Mouse (Mus musculus) brain, embryonic 14.5 days (tissue): Measurements from ENCODE around the gene Grhpr. TPM values are rescaled to one million over a fixed set of nuclear protein-coding genes. Genes with fewer than 3 reads are reported as not detected.
"Not testable (repeated sequence)": the region's sequence is repeated elsewhere in the genome, so short reads cannot be mapped to it uniquely, and the experiment has no call there.

Source experiments
- DNase-seq: peaks from one replicate; pipeline ENCODE4 v3.0.0-alpha.2; 2011; ENCODE audit warnings: low read depth
- CTCF ChIP-seq: fragments of 200-500 bp; IDR thresholded peaks from 2 replicates; pipeline ENCODE4 v1.5.1; 2012; ENCODE audit warnings: inconsistent platforms, mild to moderate bottlenecking, moderate library complexity, borderline replicate concordance; ENCODE audit not compliant: insufficient read depth, insufficient read length; ENCODE audit errors: extremely low read depth
- POLR2A ChIP-seq: fragments of 200-500 bp; IDR thresholded peaks from 2 replicates; pipeline ENCODE4 v1.6.1; 2012; ENCODE audit warnings: mild to moderate bottlenecking, inconsistent platforms, borderline replicate concordance; ENCODE audit not compliant: poor library complexity, insufficient read depth, insufficient read length, severe bottlenecking; ENCODE audit errors: extremely low read depth
- polyA plus RNA-seq: library from polyadenylated mRNA; depleted of rRNA; stranded (reverse); fragments of >200 nt; gene quantifications from 2 replicates; pipeline ENCODE4 v1.2.3, GENCODE M21; 2012

Gene Grhpr
- polyA plus RNA-seq, 1 experiment = 18.7 TPM

- TF ChIP-seq CTCF (no peak), POLR2A (no peak)
- DNase-seq = no peak
Measured at GRCm38 (mm10) chr4:44976921-44977710, 4.1 kb upstream of the Grhpr start.

DNA sequence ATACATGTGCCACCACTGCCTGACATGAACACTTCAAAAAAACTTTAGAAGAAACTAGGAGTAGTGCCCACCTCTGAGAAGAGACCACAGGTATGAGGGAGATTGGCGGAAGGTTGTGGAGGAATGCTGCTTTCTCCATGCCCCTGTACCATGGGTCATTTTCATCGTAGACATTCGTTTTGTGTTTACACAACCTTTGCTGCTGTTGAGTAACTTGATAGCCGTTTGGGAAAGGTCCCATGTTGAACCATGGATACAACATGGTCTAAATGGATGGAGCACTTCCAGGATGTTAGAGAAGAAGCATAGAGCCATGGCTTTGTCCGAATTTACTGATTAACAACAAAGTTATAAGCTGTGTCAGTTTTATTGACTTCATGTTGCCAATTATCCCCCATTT is 3.0 kb upstream of the Grhpr start:
- no peak for DNase-seq
- no peak for TF ChIP-seq POLR2A
- no peak for TF ChIP-seq CTCF

GRCm38 (mm10) chr4:44979794-44980338 is 1.3 kb upstream of the Grhpr start:
- TF ChIP-seq CTCF (no peak), POLR2A (no peak)
- no peak for DNase-seq

GRCm38 (mm10) chr4:44981974-44982287 is 736 bp downstream of the Grhpr start:
- no peak for DNase-seq
- TF ChIP-seq POLR2A (no peak), CTCF (no peak)

- DNase-seq = no peak
- TF ChIP-seq CTCF (no peak), POLR2A (no peak)
Measured at GRCm38 (mm10) chr4:44982440-44983130, 1.4 kb downstream of the Grhpr start.

DNA sequence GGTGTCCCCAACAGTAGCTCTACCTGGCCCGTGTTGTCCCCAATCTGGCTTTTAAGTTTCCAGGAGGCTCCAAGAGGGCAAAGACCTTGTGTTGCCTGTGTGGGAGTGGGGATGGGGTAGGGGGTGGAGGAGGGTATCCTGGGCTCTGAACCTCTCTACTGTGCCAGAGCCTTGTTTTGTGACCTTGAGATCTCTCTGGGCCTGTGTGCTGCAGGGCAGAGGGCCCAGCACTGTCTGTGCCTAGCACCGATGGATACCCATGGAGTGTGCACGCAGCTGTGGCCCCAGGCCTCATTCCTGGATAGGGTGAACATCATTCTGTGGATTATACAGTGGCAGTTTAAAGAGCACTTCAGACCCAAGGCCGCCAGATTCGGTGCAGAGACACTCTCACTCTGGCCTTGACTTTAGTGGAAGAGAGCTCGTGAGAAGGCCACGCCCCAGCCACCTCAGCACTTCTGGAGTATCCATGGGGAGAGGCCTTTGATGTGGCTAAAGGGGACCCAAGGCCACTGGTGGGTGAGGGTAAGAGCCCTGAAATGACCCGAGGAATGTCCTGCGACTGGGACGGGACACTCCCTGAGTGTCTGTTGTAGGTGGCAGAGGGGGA is 2.0 kb downstream of the Grhpr start:
- no peak for DNase-seq
- no peak for TF ChIP-seq CTCF
- no peak for TF ChIP-seq POLR2A

- TF ChIP-seq CTCF (no peak), POLR2A (no peak)
- no peak for DNase-seq
Measured at GRCm38 (mm10) chr4:44990560-44990959, 9.4 kb downstream of the Grhpr start.

DNA sequence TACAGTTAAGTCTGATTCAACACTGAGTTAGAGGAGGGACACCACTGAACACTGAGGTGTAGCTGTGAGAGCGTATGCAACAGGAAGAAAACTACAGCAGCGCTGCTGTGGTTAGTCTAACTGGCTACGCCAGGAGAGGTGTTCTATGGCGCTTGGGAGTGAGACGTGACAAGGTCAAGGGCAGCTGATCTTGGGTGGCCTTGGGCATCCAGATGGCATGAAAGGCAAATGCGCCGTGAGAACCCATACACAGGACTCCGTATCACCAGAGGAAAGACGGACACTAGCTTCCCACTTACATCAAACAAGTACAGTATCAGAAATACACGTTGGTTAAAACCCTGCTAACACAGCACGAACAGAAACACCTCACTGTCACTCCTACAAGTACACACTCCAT is 11.1 kb downstream of the Grhpr start:
- not testable (repeated sequence) for DNase-seq

DNA sequence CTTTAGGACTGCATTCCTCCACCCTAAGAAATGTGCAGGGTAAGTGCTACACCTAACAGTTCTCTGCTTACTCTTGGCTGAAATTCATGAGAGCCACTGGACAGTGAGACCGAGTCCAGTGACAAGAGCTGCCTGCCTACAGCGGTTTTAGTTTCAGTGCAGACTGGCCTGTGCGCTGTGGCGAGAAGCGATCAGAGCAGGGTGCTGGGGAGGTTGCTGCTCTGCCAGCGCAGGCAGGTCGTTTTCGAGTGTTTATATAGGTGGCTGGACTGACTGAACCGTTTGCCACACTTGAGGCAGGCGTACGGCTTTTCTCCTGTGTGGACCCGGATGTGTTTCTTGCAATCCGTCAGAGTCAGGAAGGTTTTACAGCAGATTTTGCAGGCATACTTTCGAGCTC is 12.0 kb downstream of the Grhpr start:
- DNase-seq = not testable (repeated sequence)

DNA sequence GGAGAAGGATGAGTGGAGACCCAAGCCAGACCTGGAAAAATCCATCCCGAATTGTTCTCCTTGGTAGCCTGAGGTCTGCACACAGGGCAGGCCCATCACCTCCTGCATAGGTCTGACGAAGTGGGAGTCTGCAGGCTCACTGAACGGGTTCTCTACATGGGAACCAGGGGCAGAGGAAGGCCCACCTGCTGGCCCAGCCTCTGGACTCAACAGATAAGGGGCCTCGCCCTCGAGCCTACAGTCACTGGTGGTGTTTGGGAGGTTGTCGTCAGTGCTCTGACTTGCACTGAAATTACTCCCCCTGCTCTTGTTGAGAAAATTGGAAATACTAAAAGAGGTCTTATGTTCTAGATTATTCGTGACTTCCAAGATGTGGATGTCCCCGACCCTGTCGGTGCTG is 12.7 kb downstream of the Grhpr start:
- TF ChIP-seq CTCF = no peak
- DNase-seq = no peak

DNA sequence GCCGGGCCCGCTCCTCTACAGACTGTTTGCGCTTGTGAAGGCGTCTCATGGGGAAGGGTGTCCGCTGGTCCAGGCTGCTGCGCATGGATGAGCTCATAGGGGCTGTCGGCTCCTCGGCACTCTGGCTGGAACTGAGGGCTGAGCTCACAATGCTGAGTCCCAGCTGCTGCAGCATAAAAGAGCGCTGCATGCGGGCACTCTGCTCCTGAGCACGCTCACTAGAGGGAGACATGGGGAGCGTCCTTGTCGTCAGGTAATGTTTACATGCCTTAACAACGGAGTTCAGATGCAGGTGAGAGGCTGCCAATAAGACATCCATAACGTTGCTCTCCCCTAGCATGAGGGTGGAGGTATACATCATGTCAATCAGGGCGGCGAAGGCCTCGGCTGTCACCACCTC is 13.6 kb downstream of the Grhpr start:
- no peak for DNase-seq
- TF ChIP-seq CTCF (no peak), POLR2A (no peak)

- TF ChIP-seq POLR2A = no peak
- TF ChIP-seq CTCF = no peak
- DNase-seq = no peak
Measured at GRCm38 (mm10) chr4:44998071-44998470, 16.9 kb downstream of the Grhpr start.
